Mouse (Mus musculus): Measurements from ENCODE around the gene Ccdc159.

Ccdc159 gene

GRCm38 (mm10) chr9:21962010-21962409 lies 34.7 kb downstream of the Ccdc159 start:
- no peak for DNase-seq

- DNase-seq: peak; percentile 57
Observed at GRCm38 (mm10) chr9:21962416-21963059, 35.3 kb downstream of the Ccdc159 start.

GRCm38 (mm10) chr9:21963417-21963816 lies 36.1 kb downstream of the Ccdc159 start, which contains the start of gene Epor:
Gene Epor, minus strand, starts transcription at chr9:21963506.
- no peak for DNase-seq

- DNase-seq: no peak
Observed at GRCm38 (mm10) chr9:21968883-21969282, 41.6 kb downstream of the Ccdc159 start.

- DNase-seq: no peak
Observed at GRCm38 (mm10) chr9:21969304-21969703, 42.0 kb downstream of the Ccdc159 start.

GRCm38 (mm10) chr9:21976626-21977175 lies 49.4 kb downstream of the Ccdc159 start:
- no peak for DNase-seq

- DNase-seq: no peak
Observed at GRCm38 (mm10) chr9:21977331-21977730, 50.1 kb downstream of the Ccdc159 start.

GRCm38 (mm10) chr9:21977972-21978371 lies 50.7 kb downstream of the Ccdc159 start:
- peak; percentile 49 for DNase-seq

- DNase-seq: no peak
Observed at GRCm38 (mm10) chr9:21978398-21979128, 51.3 kb downstream of the Ccdc159 start.

GRCm38 (mm10) chr9:21983911-21984310 lies 56.6 kb downstream of the Ccdc159 start:
- DNase-seq: no peak
